ENCODE assay signal across 7 mouse cellular contexts in the genomic region with DNA sequence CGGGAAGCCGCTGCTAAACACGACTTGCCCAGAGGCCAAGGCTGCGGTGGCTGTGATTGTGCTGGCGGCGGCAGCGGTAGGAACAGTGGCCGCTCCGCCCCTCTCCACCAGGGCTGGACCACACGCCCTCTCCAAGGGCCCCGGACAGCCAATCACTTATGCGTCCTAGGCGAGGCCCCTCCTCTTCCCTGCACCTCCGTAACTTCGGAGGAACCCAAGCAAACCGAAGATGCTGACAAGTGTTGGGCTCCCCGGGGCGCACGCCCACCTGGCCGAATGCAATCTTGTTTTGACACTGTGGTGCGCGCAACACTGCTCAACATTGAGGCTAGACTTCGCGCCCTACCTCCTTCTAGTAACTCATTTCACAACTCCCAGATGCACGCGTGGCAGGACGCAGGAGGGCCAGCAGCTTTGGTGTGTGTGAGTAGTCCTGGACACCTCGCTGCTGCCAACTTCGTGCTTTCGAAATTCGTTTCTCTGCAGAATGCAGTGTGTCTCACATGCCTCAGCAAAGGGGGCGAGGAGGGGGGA. TPM values are rescaled to one million over a fixed set of nuclear protein-coding genes. Genes with fewer than 3 reads are reported as not detected.
A peak's percentile ranks its signal among the peaks of the same experiment; 100 is the strongest.
DNase-seq lines count a peak whose midpoint lies in the region; ATAC-seq lines count a peak whose summit lies in the region.

A gene (minus strand): TSS at position 25 of the 534 bp plus-strand sequence.

- WGBS in midbrain, embryonic 15.5 days = 2% methylated on average over 32 of the region's 32 CpGs
- 2% methylated on average over 32 of the region's 32 CpGs for WGBS in stomach, embryonic 15.5 days

- DNase-seq in ZHBTc4 (ENCODE audit: low read depth, low spot score) (peak; percentile 78), liver (peak; percentile 48)
- DNase-seq in embryo, embryonic 10.5 days (ENCODE audit: low spot score) = peak; percentile 84

- peaks cover 49% of the 10 kb centered on the region for H3K27me3 ChIP-seq in midbrain, embryonic 15.5 days (replicated peaks)
- H3K27me3 ChIP-seq in stomach, embryonic 15.5 days (replicated peaks) = peaks cover 31% of the 10 kb centered on the region

- H3K9me3 ChIP-seq in midbrain, embryonic 15.5 days = no peaks in the 10 kb centered on the region
- no peaks in the 10 kb centered on the region for H3K9me3 ChIP-seq in stomach, embryonic 15.5 days

- no peak within 1 kb of the TSS for H3K27ac ChIP-seq in midbrain, embryonic 15.5 days
- no peak within 1 kb of the TSS for H3K27ac ChIP-seq in stomach, embryonic 15.5 days

- ATAC-seq in granulocyte monocyte progenitor cell, adult 5-6 weeks (replicated peaks; ENCODE audit: poor library complexity, severe bottlenecking) = peak; percentile 80
- peak; percentile 63 for ATAC-seq in inflammation-experienced regulatory T-cells, adult 6 months
- ATAC-seq in midbrain, embryonic 15.5 days (replicated peaks) = peak; percentile 93
- peak; percentile 92 for ATAC-seq in stomach, embryonic 15.5 days (ENCODE audit: insufficient read depth, low FRiP score, low read depth)

- peak within 1 kb of the TSS; percentile 41 for H3K4me3 ChIP-seq in midbrain, embryonic 15.5 days
- peak within 1 kb of the TSS; percentile 34 for H3K4me3 ChIP-seq in stomach, embryonic 15.5 days (replicated peaks)

- peak within 1 kb of the TSS; percentile 90 for H3K4me2 ChIP-seq in midbrain, embryonic 15.5 days
- peak within 1 kb of the TSS; percentile 67 for H3K4me2 ChIP-seq in stomach, embryonic 15.5 days

- H3K36me3 ChIP-seq in midbrain, embryonic 15.5 days (replicated peaks) = no peaks in the 10 kb centered on the region
- H3K36me3 ChIP-seq in stomach, embryonic 15.5 days = no peaks in the 10 kb centered on the region

- H3K9ac ChIP-seq in midbrain, embryonic 15.5 days = peak within 1 kb of the TSS; percentile 36
- no peak within 1 kb of the TSS for H3K9ac ChIP-seq in stomach, embryonic 15.5 days

- peaks cover 19% of the 10 kb centered on the region for H3K4me1 ChIP-seq in midbrain, embryonic 15.5 days
- H3K4me1 ChIP-seq in stomach, embryonic 15.5 days = peaks cover 14% of the 10 kb centered on the region; the same call in 1 of the 2 replicates

RNA-seq across cellular contexts. Expression of the gene that starts here (rescaled TPM):
- total RNA-seq in granulocyte monocyte progenitor cell, adult 5-6 weeks (2014; fragmentation: Nextera tagmentation) = not detected in 2 replicates
- total RNA-seq in granulocyte monocyte progenitor cell, adult 5-6 weeks (2017) = not detected in 2 replicates
- not detected for polyA plus RNA-seq in inflammation-experienced regulatory T-cells, adult 6 months (2017; shearing (Covaris generic))
- 1.3 and 1.6 TPM in 2 replicates for polyA plus RNA-seq in midbrain, embryonic 15.5 days (2015; fragmentation: Nextera tagmentation; extraction: Ambion mirVana)
- 0.08 and 0.14 TPM in 2 replicates for polyA plus RNA-seq in stomach, embryonic 15.5 days (2015; fragmentation: Nextera tagmentation; extraction: Ambion mirVana)

Comparison
In these comparisons a context has a peak if more than half of its experiments do, and no peak if none do; other contexts are left out.
1. Peak in ATAC-seq in granulocyte monocyte progenitor cell, adult 5-6 weeks; RNA of the gene not detected or under 1 TPM.
2. Peak in ATAC-seq in inflammation-experienced regulatory T-cells, adult 6 months; RNA of the gene not detected or under 1 TPM.
3. Peak in ATAC-seq, H3K4me3 ChIP-seq and H3K4me2 ChIP-seq in stomach, embryonic 15.5 days; RNA of the gene not detected or under 1 TPM.